Mouse (Mus musculus) hindbrain, embryonic 11.5 days (tissue): ENCODE measurements around the gene Traf1. TPM values are rescaled to one million over a fixed set of nuclear protein-coding genes. Genes with fewer than 3 reads are reported as not detected.

Source experiments
- ATAC-seq: fragments of 200-750 bp; cut with Nextera tagmentation; 2 replicates; pipeline ENCODE4 v1.8.0; 2017; ENCODE audit warnings: mild to moderate bottlenecking, moderate TSS enrichment, moderate library complexity; ENCODE audit not compliant: low FRiP score
- DNase-seq: peaks from one replicate; pipeline ENCODE4 v3.0.0-alpha.2; 2015; ENCODE audit warnings: low spot score
- H3K27ac ChIP-seq: fragments of 300-500 bp; sonication (generic); 2 replicates; pipeline ENCODE4 v1.5.1; 2014; ENCODE audit warnings: mild to moderate bottlenecking, low read depth, low read length
- H3K27me3 ChIP-seq: fragments of 300-500 bp; sonication (generic); 2 replicates; pipeline ENCODE4 v1.6.1; 2014; ENCODE audit warnings: mild to moderate bottlenecking, low read length, moderate library complexity, mixed read lengths; ENCODE audit not compliant: control insufficient read depth, insufficient read depth
- H3K36me3 ChIP-seq: fragments of 300-500 bp; sonication (generic); 2 replicates; pipeline ENCODE4 v1.6.1; 2014; ENCODE audit warnings: mild to moderate bottlenecking, low read length, moderate library complexity, mixed read lengths; ENCODE audit not compliant: control insufficient read depth, insufficient read depth
- H3K4me1 ChIP-seq: fragments of 300-500 bp; sonication (generic); replicated peaks from 2 replicates; pipeline ENCODE4 v1.6.1; 2014; ENCODE audit warnings: low read length, mixed read lengths; ENCODE audit not compliant: control insufficient read depth, insufficient read depth
- H3K4me2 ChIP-seq: fragments of 300-500 bp; sonication (generic); replicated peaks from 2 replicates; pipeline ENCODE4 v1.6.1; 2014; ENCODE audit warnings: mild to moderate bottlenecking, low read depth, low read length
- H3K4me3 ChIP-seq: fragments of 300-500 bp; sonication (generic); 2 replicates; pipeline ENCODE4 v1.5.1; 2014; ENCODE audit warnings: low read depth, low read length
- H3K9ac ChIP-seq: fragments of 300-500 bp; sonication (generic); 2 replicates; pipeline ENCODE4 v1.6.1; 2014; ENCODE audit warnings: low read depth, low read length
- H3K9me3 ChIP-seq: fragments of 300-500 bp; sonication (generic); 2 replicates; pipeline ENCODE4 v1.6.1; 2016; ENCODE audit warnings: low read length; ENCODE audit not compliant: control insufficient read depth
- WGBS: fragments of 180-500 bp; shearing (Covaris S2); extraction: QIAGEN DNeasy Blood & Tissue Kit; methylation state at CpG from one replicate; pipeline ENCODE4 v1.1.7; 2014; 5-methylcytosine and 5-hydroxymethylcytosine counted together
- polyA plus RNA-seq: library from polyadenylated mRNA; unstranded; fragments of >200 nt; fragmentation: Nextera tagmentation; extraction: Ambion mirVana; gene quantifications from 2 replicates; pipeline ENCODE4 v1.2.1, GENCODE M21; 2014

Gene Traf1
- polyA plus RNA-seq, 1 experiment from 2014 or later, result 0.28 TPM

- DNase-seq (no peak), ATAC-seq (no peak)
- Histone ChIP-seq H3K27me3 (no peaks in the 10 kb centered on the region), H3K4me2 (no peak overlapping the region), H3K9me3 (no peaks in the 10 kb centered on the region), H3K27ac (no peak overlapping the region), H3K9ac (no peak overlapping the region), H3K36me3 (no peaks in the 10 kb centered on the region), H3K4me3 (no peak overlapping the region), H3K4me1 (no peaks in the 10 kb centered on the region)
- 89% methylated on average over 8 of the region's 8 CpGs for WGBS
Observed at GRCm38 (mm10) chr2:34984885-34985284, 23.3 kb upstream of the Traf1 start.

DNA sequence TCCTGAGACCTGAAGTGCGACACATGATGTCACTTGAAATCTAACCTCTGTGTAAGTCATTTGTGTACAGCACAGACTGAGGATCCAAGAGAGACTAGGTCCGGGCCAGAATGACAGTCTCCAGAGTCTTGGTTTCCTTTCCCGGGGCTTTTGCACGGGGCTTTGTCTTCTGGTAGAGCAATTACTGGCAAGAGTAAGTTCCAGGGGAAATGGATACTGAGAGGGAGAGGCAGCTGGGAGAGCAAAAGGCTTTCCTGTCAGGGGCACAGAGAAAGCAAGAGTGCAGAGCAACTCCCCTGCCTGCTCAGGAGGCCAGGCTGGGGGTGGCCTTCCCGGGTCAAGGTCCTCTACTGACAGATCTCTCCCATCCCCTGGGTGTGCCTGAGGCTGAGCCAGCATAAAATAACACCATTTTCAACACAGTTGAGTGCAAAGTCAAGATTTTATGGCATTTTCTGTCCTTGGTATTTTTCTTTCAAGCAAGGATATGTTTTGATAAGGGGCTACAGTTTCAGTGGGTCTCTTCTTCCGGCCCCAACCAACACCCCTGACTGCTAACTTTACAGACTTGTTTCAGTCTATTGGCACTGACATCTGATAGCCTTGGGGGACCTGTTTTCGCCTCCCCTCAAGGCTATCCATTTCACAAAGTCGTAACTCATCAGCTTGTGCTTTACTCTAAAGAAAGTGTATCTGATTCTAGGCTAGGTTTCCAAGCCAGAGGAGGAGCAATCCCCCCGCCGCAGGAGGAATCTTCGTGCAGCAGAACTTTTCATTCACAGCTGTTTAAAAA, 21.5 kb upstream of the Traf1 start:
- DNase-seq (peak; percentile 13), ATAC-seq (no peak)
- no peak overlapping the region for H3K9ac ChIP-seq
- H3K4me2 ChIP-seq, result no peak overlapping the region
- H3K27ac ChIP-seq, result no peak overlapping the region
- no peaks in the 10 kb centered on the region for H3K4me1 ChIP-seq
- H3K9me3 ChIP-seq, result no peaks in the 10 kb centered on the region
- H3K4me3 ChIP-seq, result no peak overlapping the region
- WGBS, result 57% methylated on average over 11 of the region's 11 CpGs
- no peaks in the 10 kb centered on the region for H3K27me3 ChIP-seq
- H3K36me3 ChIP-seq, result no peaks in the 10 kb centered on the region

DNA sequence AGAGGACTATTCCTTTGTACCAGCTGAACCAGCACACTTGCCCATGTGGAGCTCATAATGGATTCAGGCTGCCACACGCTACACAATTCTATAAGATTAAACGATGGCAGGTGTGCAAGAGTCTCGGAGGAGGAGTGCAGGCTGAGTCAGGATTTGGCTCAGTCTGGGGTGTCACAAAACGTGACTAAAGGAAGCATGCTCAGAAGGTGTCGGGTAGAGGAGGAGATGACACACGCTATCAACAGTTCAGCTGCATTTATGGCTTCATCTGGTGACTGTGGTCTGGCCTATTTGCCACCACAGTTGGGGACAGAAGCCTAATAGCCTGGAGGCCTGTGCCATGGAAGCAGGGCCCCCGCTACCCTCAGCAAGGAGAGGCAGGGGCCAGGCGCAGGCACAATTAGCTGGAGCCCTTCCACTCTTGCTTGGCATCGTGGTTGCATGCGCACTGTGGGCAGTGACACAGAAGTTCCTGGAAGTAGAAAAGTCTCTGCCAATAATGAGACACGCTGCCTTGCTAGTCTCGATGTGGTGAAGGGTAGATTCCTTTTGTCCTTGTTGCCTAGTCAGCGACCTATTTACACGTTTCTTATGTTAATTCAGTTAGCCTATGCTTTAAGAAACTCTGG, 20.6 kb upstream of the Traf1 start:
- ATAC-seq (no peak), DNase-seq (no peak)
- no peak overlapping the region for H3K4me3 ChIP-seq
- H3K36me3 ChIP-seq, result no peaks in the 10 kb centered on the region
- H3K27ac ChIP-seq, result no peak overlapping the region
- no peaks in the 10 kb centered on the region for H3K9me3 ChIP-seq
- H3K4me1 ChIP-seq, result no peaks in the 10 kb centered on the region
- 62% methylated on average over 14 of the region's 14 CpGs for WGBS
- H3K4me2 ChIP-seq, result no peak overlapping the region
- H3K9ac ChIP-seq, result no peak overlapping the region
- no peaks in the 10 kb centered on the region for H3K27me3 ChIP-seq

DNA sequence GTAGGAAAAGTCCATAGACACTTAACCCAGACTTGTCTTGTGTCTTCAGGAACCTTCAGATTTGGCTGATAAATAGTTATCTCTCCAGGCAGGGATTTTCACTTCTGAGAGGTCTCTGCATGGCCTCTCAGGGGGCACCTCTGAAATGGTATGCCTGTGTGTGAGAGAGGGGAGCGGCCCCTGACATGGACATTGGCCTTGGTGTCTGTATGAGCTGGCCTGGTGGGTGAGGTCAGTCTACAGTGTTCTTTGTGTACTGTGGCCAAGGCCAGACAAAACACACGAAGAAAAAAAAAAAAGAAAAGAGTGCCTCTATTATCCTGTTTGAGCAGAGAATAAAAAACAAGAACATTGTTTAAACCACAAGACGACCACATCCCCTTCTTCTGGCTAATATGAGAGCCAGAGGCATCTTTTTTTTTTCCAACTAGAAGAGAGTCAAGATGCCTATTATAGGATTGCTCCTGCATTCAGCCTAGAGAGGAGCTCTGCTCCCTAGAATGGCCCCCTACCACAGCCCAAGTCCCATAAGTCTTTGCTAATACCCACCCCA, 18.0 kb upstream of the Traf1 start:
- WGBS, result 72% methylated on average over 3 of the region's 3 CpGs
- H3K9me3 ChIP-seq, result no peaks in the 10 kb centered on the region
- H3K4me1 ChIP-seq, result no peaks in the 10 kb centered on the region
- H3K27ac ChIP-seq, result no peak overlapping the region
- H3K27me3 ChIP-seq, result no peaks in the 10 kb centered on the region
- H3K4me3 ChIP-seq, result no peak overlapping the region
- no peak for ATAC-seq
- no peak overlapping the region for H3K9ac ChIP-seq
- H3K36me3 ChIP-seq, result no peaks in the 10 kb centered on the region
- DNase-seq, result no peak
- no peak overlapping the region for H3K4me2 ChIP-seq

- ATAC-seq (no peak), DNase-seq (no peak)
- Histone ChIP-seq H3K4me3 (no peak overlapping the region), H3K27me3 (no peaks in the 10 kb centered on the region), H3K4me1 (no peaks in the 10 kb centered on the region), H3K27ac (no peak overlapping the region), H3K4me2 (no peak overlapping the region), H3K36me3 (no peaks in the 10 kb centered on the region), H3K9me3 (no peaks in the 10 kb centered on the region), H3K9ac (no peak overlapping the region)
- 97% methylated on average over 2 of the region's 2 CpGs for WGBS
Observed at GRCm38 (mm10) chr2:34978226-34978625, 16.7 kb upstream of the Traf1 start.

- Histone ChIP-seq H3K27me3 (no peaks in the 10 kb centered on the region), H3K36me3 (no peaks in the 10 kb centered on the region), H3K9me3 (no peaks in the 10 kb centered on the region), H3K4me1 (no peaks in the 10 kb centered on the region), H3K4me2 (no peak overlapping the region), H3K9ac (no peak overlapping the region), H3K4me3 (no peak overlapping the region), H3K27ac (no peak overlapping the region)
- WGBS, result 81% methylated on average over 8 of the region's 8 CpGs
- no peak for DNase-seq
- ATAC-seq, result no peak
Observed at GRCm38 (mm10) chr2:34976945-34977658, 15.5 kb upstream of the Traf1 start.

DNA sequence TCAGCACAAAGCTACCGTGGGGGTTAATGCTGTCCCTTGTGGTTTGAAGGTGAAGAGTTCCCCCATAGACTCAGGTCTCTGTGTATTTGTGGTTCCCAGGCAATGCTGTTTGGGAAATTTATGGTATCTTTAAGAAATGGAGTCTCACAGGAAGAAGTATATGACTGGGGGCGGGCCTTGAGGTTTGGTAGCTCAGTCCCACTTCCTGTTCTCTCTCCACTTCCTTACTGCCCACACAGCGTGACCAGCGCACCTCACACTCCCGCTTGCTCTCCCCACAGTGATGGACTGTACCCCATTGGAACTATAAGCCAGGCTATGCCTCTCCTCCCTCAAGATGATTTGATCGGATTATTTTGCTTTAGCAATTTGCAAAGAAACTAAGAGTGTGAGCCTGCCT, 14.9 kb upstream of the Traf1 start:
- H3K9me3 ChIP-seq, result no peaks in the 10 kb centered on the region
- H3K27ac ChIP-seq, result no peak overlapping the region

DNA sequence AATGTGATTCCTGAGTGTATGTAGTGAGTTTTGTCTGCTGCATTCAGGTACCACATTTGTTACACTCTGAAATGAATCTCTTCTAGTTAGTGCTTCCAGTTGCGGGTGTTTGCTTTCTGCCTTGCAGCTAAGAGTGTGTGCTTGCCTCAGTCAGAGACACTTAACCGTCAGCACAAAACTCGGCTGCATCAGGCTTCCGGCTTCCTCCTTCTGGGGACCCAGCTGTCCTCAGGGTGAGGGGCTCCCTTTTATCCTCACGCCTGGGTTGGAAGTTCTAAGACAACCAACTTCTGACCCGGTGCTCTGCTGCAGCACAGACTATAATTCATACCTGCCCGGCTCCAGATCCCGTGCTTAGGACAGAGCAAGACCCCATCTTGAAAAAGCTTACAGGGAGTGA, 11.5 kb upstream of the Traf1 start:
- H3K4me2 ChIP-seq, result no peak overlapping the region
- ATAC-seq, result no peak
- H3K9me3 ChIP-seq, result no peaks in the 10 kb centered on the region
- 88% methylated on average over 8 of the region's 8 CpGs for WGBS
- no peak overlapping the region for H3K4me3 ChIP-seq
- DNase-seq, result no peak
- H3K9ac ChIP-seq, result no peak overlapping the region
- H3K36me3 ChIP-seq, result no peaks in the 10 kb centered on the region
- H3K27ac ChIP-seq, result no peak overlapping the region
- H3K4me1 ChIP-seq, result no peaks in the 10 kb centered on the region
- no peaks in the 10 kb centered on the region for H3K27me3 ChIP-seq

More for the DNA sequence above, 14.9 kb upstream of the Traf1 start:
- Histone ChIP-seq H3K4me2 (no peak overlapping the region), H3K4me3 (no peak overlapping the region), H3K27me3 (no peaks in the 10 kb centered on the region), H3K4me1 (no peaks in the 10 kb centered on the region), H3K36me3 (no peaks in the 10 kb centered on the region), H3K9ac (no peak overlapping the region)
- ATAC-seq (no peak), DNase-seq (no peak)
- 85% methylated on average over 6 of the region's 6 CpGs for WGBS
